Mouse (Mus musculus): Measurements from ENCODE around the gene Dtd2. TPM values are rescaled to one million over a fixed set of nuclear protein-coding genes. Genes with fewer than 3 reads are reported as not detected.

Dtd2 gene
- total and polyA plus RNA-seq, 3 experiments, result 4.4 to 5.9 (median 5.5) TPM

- no peak for TF ChIP-seq POLR2A (IDR thresholded peaks at IDR 0.05; ENCODE audit: insufficient read depth, low read depth, low read length)
- no peak for TF ChIP-seq CTCF (IDR thresholded peaks at IDR 0.05)
- no peak for TF ChIP-seq EP300 (IDR thresholded peaks at IDR 0.05; ENCODE audit: insufficient read depth, low read depth, low read length)
- no peaks in the 10 kb centered on the region; the same call in 1 of the 2 replicates for H3K4me1 ChIP-seq (ENCODE audit: control insufficient read depth, insufficient read depth, low read length)
- WGBS, result 82% methylated on average over 9 of the region's 9 CpGs
- no peaks in the 10 kb centered on the region; the same call in none of the 2 replicates for H3K36me3 ChIP-seq (ENCODE audit: control insufficient read depth, insufficient read depth, low read length)
- no peak overlapping the region for H3K27ac ChIP-seq
- H3K79me2 ChIP-seq (replicated peaks; ENCODE audit: control insufficient read depth, insufficient read depth, low read length), result no peaks in the 10 kb centered on the region
- intact Hi-C loops (cut with DNase I), result no loop called here
- DNase-seq, result no peak
- H3K9ac ChIP-seq (ENCODE audit: low read depth, low read length), result no peak overlapping the region
- no peaks in the 10 kb centered on the region for H3K27me3 ChIP-seq (ENCODE audit: control insufficient read depth, insufficient read depth, low read length)
- H3K4me3 ChIP-seq, result no peak overlapping the region
Observed at GRCm38 (mm10) chr12:51998366-51998932, 7.9 kb downstream of the Dtd2 start.

GRCm38 (mm10) chr12:51995738-51996536, 10.4 kb downstream of the Dtd2 start:
- Histone ChIP-seq H3K9ac (ENCODE audit: low read depth, low read length) (no peak overlapping the region), H3K27ac (no peak overlapping the region), H3K4me1 (ENCODE audit: control insufficient read depth, insufficient read depth, low read length) (no peaks in the 10 kb centered on the region), H3K79me2 (replicated peaks; ENCODE audit: control insufficient read depth, insufficient read depth, low read length) (no peaks in the 10 kb centered on the region), H3K27me3 (ENCODE audit: control insufficient read depth, insufficient read depth, low read length) (no peaks in the 10 kb centered on the region), H3K36me3 (ENCODE audit: control insufficient read depth, insufficient read depth, low read length) (no peaks in the 10 kb centered on the region; the same call in none of the 2 replicates), H3K4me3 (no peak overlapping the region)
- intact Hi-C loops (cut with DNase I), result no loop called here
- TF ChIP-seq EP300 (IDR thresholded peaks at IDR 0.05; ENCODE audit: insufficient read depth, low read depth, low read length), result no peak
- no peak for TF ChIP-seq POLR2A (IDR thresholded peaks at IDR 0.05; ENCODE audit: insufficient read depth, low read depth, low read length)
- TF ChIP-seq CTCF (IDR thresholded peaks at IDR 0.05), result no peak
- DNase-seq, result no peak
- 85% methylated on average over 1 of the region's 1 CpGs for WGBS

DNA sequence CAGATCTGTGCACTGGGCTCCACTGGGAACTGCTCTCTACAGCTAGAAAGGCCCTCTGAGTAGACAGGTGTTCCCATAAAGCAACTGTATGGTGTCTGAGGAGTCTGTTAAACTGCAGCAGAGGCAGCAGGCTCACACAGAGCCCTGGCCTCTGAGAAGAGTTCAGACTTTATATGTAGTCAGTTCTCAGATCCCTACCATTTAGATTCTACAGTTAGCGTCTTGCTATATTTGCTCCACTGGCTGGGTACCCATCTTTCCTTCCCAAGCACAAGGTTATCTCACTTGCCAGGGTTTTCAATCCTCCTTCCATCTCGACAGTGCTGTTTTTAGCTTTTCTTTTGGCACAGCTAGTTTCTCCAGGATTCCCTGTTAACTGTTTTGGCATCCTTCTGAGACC, 15.7 kb downstream of the Dtd2 start:
- Histone ChIP-seq H3K79me2 (replicated peaks; ENCODE audit: control insufficient read depth, insufficient read depth, low read length) (no peaks in the 10 kb centered on the region), H3K27ac (no peak overlapping the region), H3K4me1 (ENCODE audit: control insufficient read depth, insufficient read depth, low read length) (peaks cover 4% of the 10 kb centered on the region), H3K4me3 (no peak overlapping the region), H3K36me3 (ENCODE audit: control insufficient read depth, insufficient read depth, low read length) (no peaks in the 10 kb centered on the region), H3K27me3 (ENCODE audit: control insufficient read depth, insufficient read depth, low read length) (no peaks in the 10 kb centered on the region), H3K9ac (ENCODE audit: low read depth, low read length) (no peak overlapping the region)
- TF ChIP-seq POLR2A (IDR thresholded peaks at IDR 0.05; ENCODE audit: insufficient read depth, low read depth, low read length) (no peak), CTCF (IDR thresholded peaks at IDR 0.05) (no peak), EP300 (IDR thresholded peaks at IDR 0.05; ENCODE audit: insufficient read depth, low read depth, low read length) (no peak)
- intact Hi-C loops (cut with DNase I), result no loop called here
- WGBS, result 73% methylated on average over 2 of the region's 2 CpGs
- DNase-seq, result no peak

- DNase-seq, result no peak
- Histone ChIP-seq H3K27me3 (ENCODE audit: control insufficient read depth, insufficient read depth, low read length) (no peaks in the 10 kb centered on the region), H3K36me3 (ENCODE audit: control insufficient read depth, insufficient read depth, low read length) (no peaks in the 10 kb centered on the region), H3K79me2 (replicated peaks; ENCODE audit: control insufficient read depth, insufficient read depth, low read length) (no peaks in the 10 kb centered on the region), H3K9ac (ENCODE audit: low read depth, low read length) (no peak overlapping the region), H3K27ac (no peak overlapping the region), H3K4me3 (no peak overlapping the region), H3K4me1 (ENCODE audit: control insufficient read depth, insufficient read depth, low read length) (peaks cover 6% of the 10 kb centered on the region)
- TF ChIP-seq POLR2A (IDR thresholded peaks at IDR 0.05; ENCODE audit: insufficient read depth, low read depth, low read length), result no peak
- TF ChIP-seq CTCF (IDR thresholded peaks at IDR 0.05), result no peak
- no peak for TF ChIP-seq EP300 (IDR thresholded peaks at IDR 0.05; ENCODE audit: insufficient read depth, low read depth, low read length)
- 75% methylated on average over 5 of the region's 5 CpGs for WGBS
- intact Hi-C loops (cut with DNase I), result no loop called here
Observed at GRCm38 (mm10) chr12:51988536-51988935, 17.8 kb downstream of the Dtd2 start.

GRCm38 (mm10) chr12:51985826-51986225, 20.5 kb downstream of the Dtd2 start:
- no peaks in the 10 kb centered on the region for H3K79me2 ChIP-seq (replicated peaks; ENCODE audit: control insufficient read depth, insufficient read depth, low read length)
- TF ChIP-seq POLR2A (IDR thresholded peaks at IDR 0.05; ENCODE audit: insufficient read depth, low read depth, low read length), result no peak
- TF ChIP-seq CTCF (IDR thresholded peaks at IDR 0.05), result no peak
- no peak for TF ChIP-seq EP300 (IDR thresholded peaks at IDR 0.05; ENCODE audit: insufficient read depth, low read depth, low read length)
- DNase-seq, result peak in 1 of 2 experiments; percentile 27
- H3K9ac ChIP-seq (ENCODE audit: low read depth, low read length), result no peak overlapping the region
- WGBS, result 19% methylated on average over 4 of the region's 4 CpGs
- no peaks in the 10 kb centered on the region for H3K36me3 ChIP-seq (ENCODE audit: control insufficient read depth, insufficient read depth, low read length)
- H3K27me3 ChIP-seq (ENCODE audit: control insufficient read depth, insufficient read depth, low read length), result no peaks in the 10 kb centered on the region
- H3K27ac ChIP-seq, result no peak overlapping the region; the same call in none of the 2 replicates
- H3K4me1 ChIP-seq (ENCODE audit: control insufficient read depth, insufficient read depth, low read length), result peaks cover 6% of the 10 kb centered on the region
- intact Hi-C loops (cut with DNase I), result loop anchor here (2.0 kb wide), 1 partner anchor 15 kb away; the partner anchor contains the start of gene Heatr5a
- no peak overlapping the region for H3K4me3 ChIP-seq
